Mouse (Mus musculus): ENCODE data around the gene Tmem216. TPM values are rescaled to one million over a fixed set of nuclear protein-coding genes. Genes with fewer than 3 reads are reported as not detected.

Tmem216 gene
- polyA plus RNA-seq, 1 experiment: 8.5 TPM

DNA sequence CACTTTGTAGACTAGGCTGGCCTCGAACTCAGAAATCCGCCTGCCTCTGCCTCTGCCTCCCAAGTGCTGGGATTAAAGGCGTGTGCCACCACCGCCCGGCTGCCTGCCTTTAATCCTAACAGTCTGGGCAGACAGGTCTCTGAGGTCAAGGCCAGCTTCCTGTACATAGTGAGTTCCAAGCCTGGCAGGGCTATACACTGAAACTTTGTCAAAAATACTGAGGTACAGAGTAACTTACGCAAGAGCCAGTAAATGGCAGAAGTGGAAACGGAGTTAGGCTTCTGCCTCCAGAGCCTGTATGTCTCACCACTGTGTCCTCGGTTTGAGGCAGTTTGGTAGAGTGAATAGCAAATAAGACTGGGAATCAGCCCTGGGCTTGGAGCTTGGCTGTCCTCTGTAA, 31.2 kb upstream of the Tmem216 start:
- Histone ChIP-seq H3K36me3 (ENCODE audit: control insufficient read depth, insufficient read depth, low read length) (peaks cover 43% of the 10 kb centered on the region), H3K27ac (ENCODE audit: insufficient read depth, low read length) (no peak overlapping the region)
- WGBS: 82% methylated on average over 8 of the region's 8 CpGs

GRCm38 (mm10) chr19:10585112-10585511, 29.1 kb upstream of the Tmem216 start:
- H3K4me1 ChIP-seq (ENCODE audit: control insufficient read depth, insufficient read depth, insufficient read length): peaks cover 6% of the 10 kb centered on the region; the same call in 1 of the 2 replicates
- peak; percentile 40 to 85 for DNase-seq (ENCODE audit: low read depth in 1 of 2, low spot score in 2 of 2)
- H3K36me3 ChIP-seq (ENCODE audit: control insufficient read depth, insufficient read depth, low read length): peaks cover 31% of the 10 kb centered on the region
- 29% methylated on average over 8 of the region's 8 CpGs for whole genome bisulfite sequencing
- TF ChIP-seq POLR2A (IDR thresholded peaks at IDR 0.05; ENCODE audit: low read depth, low read length): no peak
- TF ChIP-seq CTCF (IDR thresholded peaks at IDR 0.05; ENCODE audit: extremely low read depth, insufficient read depth, insufficient read length, insufficient replicate concordance): no peak
- H3K27me3 ChIP-seq (ENCODE audit: control insufficient read depth, insufficient read depth, low read length): no peaks in the 10 kb centered on the region
- no peak overlapping the region for H3K4me3 ChIP-seq (ENCODE audit: extremely low read depth, insufficient read depth, insufficient read length)
- H3K27ac ChIP-seq (ENCODE audit: insufficient read depth, low read length): peak overlapping the region; percentile 19; the same call in 1 of the 2 replicates

More for the DNA sequence above, 31.2 kb upstream of the Tmem216 start:
- peaks cover 6% of the 10 kb centered on the region; the same call in 1 of the 2 replicates for H3K4me1 ChIP-seq (ENCODE audit: control insufficient read depth, insufficient read depth, insufficient read length)
- no peak overlapping the region for H3K4me3 ChIP-seq (ENCODE audit: extremely low read depth, insufficient read depth, insufficient read length)
- no peaks in the 10 kb centered on the region for H3K27me3 ChIP-seq (ENCODE audit: control insufficient read depth, insufficient read depth, low read length)
- TF ChIP-seq CTCF (IDR thresholded peaks at IDR 0.05; ENCODE audit: extremely low read depth, insufficient read depth, insufficient read length, insufficient replicate concordance): no peak
- no peak for TF ChIP-seq POLR2A (IDR thresholded peaks at IDR 0.05; ENCODE audit: low read depth, low read length)
- no peak for DNase-seq (ENCODE audit: low read depth in 1 of 2, low spot score in 2 of 2)

GRCm38 (mm10) chr19:10583550-10584146, 27.6 kb upstream of the Tmem216 start:
- H3K27ac ChIP-seq (ENCODE audit: insufficient read depth, low read length): peak overlapping the region; percentile 71
- peaks cover 8% of the 10 kb centered on the region; the same call in 1 of the 2 replicates for H3K4me1 ChIP-seq (ENCODE audit: control insufficient read depth, insufficient read depth, insufficient read length)
- DNase-seq (ENCODE audit: low read depth in 1 of 2, low spot score in 2 of 2): no peak
- H3K27me3 ChIP-seq (ENCODE audit: control insufficient read depth, insufficient read depth, low read length): no peaks in the 10 kb centered on the region
- 10% methylated on average over 7 of the region's 7 CpGs for WGBS
- H3K36me3 ChIP-seq (ENCODE audit: control insufficient read depth, insufficient read depth, low read length): peaks cover 22% of the 10 kb centered on the region
- TF ChIP-seq CTCF (IDR thresholded peaks at IDR 0.05; ENCODE audit: extremely low read depth, insufficient read depth, insufficient read length, insufficient replicate concordance): no peak
- no peak for TF ChIP-seq POLR2A (IDR thresholded peaks at IDR 0.05; ENCODE audit: low read depth, low read length)
- no peak overlapping the region for H3K4me3 ChIP-seq (ENCODE audit: extremely low read depth, insufficient read depth, insufficient read length)

DNA sequence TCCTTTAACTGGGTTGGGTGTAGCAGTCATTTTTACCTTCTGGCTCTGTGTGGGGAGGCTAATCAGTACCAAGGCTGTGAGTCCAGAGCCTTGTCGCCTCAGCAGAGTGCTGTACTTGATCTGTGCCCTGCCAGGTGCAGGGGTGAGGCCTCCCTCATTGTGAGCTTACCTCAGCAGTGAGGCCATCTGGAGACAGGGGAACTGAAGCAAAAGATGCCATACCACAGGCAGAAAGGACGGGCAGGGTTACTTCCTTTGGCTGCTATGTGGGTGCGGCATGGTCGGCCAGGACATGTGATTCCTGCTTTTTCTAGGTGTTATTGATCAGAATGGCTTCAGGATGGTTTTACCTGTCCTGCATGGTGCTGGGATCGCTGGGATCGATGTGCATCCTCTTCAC, 25.9 kb upstream of the Tmem216 start:
- Histone ChIP-seq H3K4me3 (ENCODE audit: extremely low read depth, insufficient read depth, insufficient read length) (peak overlapping the region; percentile 35; the same call in 1 of the 2 replicates), H3K27ac (ENCODE audit: insufficient read depth, low read length) (peak overlapping the region; percentile 80), H3K27me3 (ENCODE audit: control insufficient read depth, insufficient read depth, low read length) (no peaks in the 10 kb centered on the region), H3K4me1 (ENCODE audit: control insufficient read depth, insufficient read depth, insufficient read length) (peaks cover 8% of the 10 kb centered on the region; the same call in 1 of the 2 replicates), H3K36me3 (ENCODE audit: control insufficient read depth, insufficient read depth, low read length) (peaks cover 11% of the 10 kb centered on the region)
- TF ChIP-seq CTCF (IDR thresholded peaks at IDR 0.05; ENCODE audit: extremely low read depth, insufficient read depth, insufficient read length, insufficient replicate concordance) (no peak), POLR2A (IDR thresholded peaks at IDR 0.05; ENCODE audit: low read depth, low read length) (peak; percentile 10; the same call in 1 of the 2 replicates)
- WGBS: 54% methylated on average over 6 of the region's 6 CpGs
- DNase-seq (ENCODE audit: low read depth in 1 of 2, low spot score in 2 of 2): peak; percentile 46 to 81

DNA sequence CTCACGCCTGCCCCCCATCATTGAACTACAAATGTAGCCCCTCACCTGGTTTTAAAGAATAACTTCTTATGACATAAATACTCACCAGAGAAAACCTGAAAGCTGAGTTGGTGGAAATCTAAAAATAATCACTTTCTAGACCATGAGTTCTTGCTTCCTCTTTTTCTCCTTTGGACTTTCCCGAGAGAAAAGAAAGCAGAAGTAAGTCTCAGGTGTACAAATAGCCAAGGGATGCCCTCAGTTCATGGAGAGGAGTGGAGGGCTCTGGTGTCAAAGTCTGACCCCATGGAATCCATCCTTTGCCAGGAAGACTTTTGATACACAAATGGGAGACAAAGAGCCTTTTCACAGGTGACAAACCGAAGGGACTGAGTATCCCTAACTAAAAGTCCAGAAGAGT, 24.7 kb upstream of the Tmem216 start:
- no peak overlapping the region for H3K4me3 ChIP-seq (ENCODE audit: extremely low read depth, insufficient read depth, insufficient read length)
- H3K4me1 ChIP-seq (ENCODE audit: control insufficient read depth, insufficient read depth, insufficient read length): peaks cover 8% of the 10 kb centered on the region; the same call in 1 of the 2 replicates
- DNase-seq (ENCODE audit: low read depth in 1 of 2, low spot score in 2 of 2): peak in 1 of 2 experiments; percentile 67
- no peak for TF ChIP-seq POLR2A (IDR thresholded peaks at IDR 0.05; ENCODE audit: low read depth, low read length)
- no peak for TF ChIP-seq CTCF (IDR thresholded peaks at IDR 0.05; ENCODE audit: extremely low read depth, insufficient read depth, insufficient read length, insufficient replicate concordance)
- H3K36me3 ChIP-seq (ENCODE audit: control insufficient read depth, insufficient read depth, low read length): peaks cover 6% of the 10 kb centered on the region; the same call in 1 of the 2 replicates
- no peaks in the 10 kb centered on the region for H3K27me3 ChIP-seq (ENCODE audit: control insufficient read depth, insufficient read depth, low read length)
- H3K27ac ChIP-seq (ENCODE audit: insufficient read depth, low read length): peak overlapping the region; percentile 80
- WGBS: 22% methylated on average over 3 of the region's 3 CpGs

DNA sequence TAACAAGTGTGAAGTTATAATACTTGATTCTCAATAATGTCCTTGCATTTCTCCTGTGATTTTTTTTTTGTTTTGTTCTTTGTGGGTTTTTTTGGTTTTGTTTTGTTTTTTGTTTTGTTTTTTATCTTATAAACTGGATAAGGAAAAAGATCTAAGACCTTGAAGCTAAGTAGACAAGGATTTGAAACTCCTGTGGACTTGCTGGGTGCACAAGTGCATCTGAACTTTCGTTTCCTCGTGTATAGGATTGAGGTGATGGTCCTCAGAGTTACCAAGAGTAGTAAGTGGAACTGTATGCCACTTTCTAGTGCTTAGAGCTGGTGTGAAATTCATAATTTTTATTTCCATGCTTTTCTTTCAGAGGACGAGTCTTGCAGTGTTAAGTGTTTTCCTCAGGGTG, 24.1 kb upstream of the Tmem216 start:
- DNase-seq (ENCODE audit: low read depth in 1 of 2, low spot score in 2 of 2): no peak
- no peak for TF ChIP-seq POLR2A (IDR thresholded peaks at IDR 0.05; ENCODE audit: low read depth, low read length)
- TF ChIP-seq CTCF (IDR thresholded peaks at IDR 0.05; ENCODE audit: extremely low read depth, insufficient read depth, insufficient read length, insufficient replicate concordance): no peak
- 32% methylated on average over 3 of the region's 3 CpGs for WGBS
- Histone ChIP-seq H3K4me1 (ENCODE audit: control insufficient read depth, insufficient read depth, insufficient read length) (peaks cover 8% of the 10 kb centered on the region; the same call in 1 of the 2 replicates), H3K27ac (ENCODE audit: insufficient read depth, low read length) (peak overlapping the region; percentile 76), H3K36me3 (ENCODE audit: control insufficient read depth, insufficient read depth, low read length) (peaks cover 6% of the 10 kb centered on the region; the same call in 1 of the 2 replicates), H3K4me3 (ENCODE audit: extremely low read depth, insufficient read depth, insufficient read length) (no peak overlapping the region), H3K27me3 (ENCODE audit: control insufficient read depth, insufficient read depth, low read length) (no peaks in the 10 kb centered on the region)
